Mouse (Mus musculus) kidney, adult 2 months (tissue): ENCODE results near the gene Apbb1ip. TPM values are rescaled to one million over a fixed set of nuclear protein-coding genes. Genes with fewer than 3 reads are reported as not detected.
A peak's percentile ranks its signal among the peaks of the same experiment; 100 is the strongest.
"Not testable (repeated sequence)": the region's sequence is repeated elsewhere in the genome, so short reads cannot be mapped to it uniquely, and the experiment has no call there.

Experiments
- DNase-seq: peaks from one replicate; pipeline ENCODE4 v3.0.0; 2021
- H3K27ac ChIP-seq: fragments of 200-500 bp; 2 replicates; pipeline ENCODE4 v1.5.1; 2012; ENCODE audit warnings: low read depth, low read length, control low read depth, inconsistent platforms; ENCODE audit not compliant: insufficient read depth
- H3K27me3 ChIP-seq: fragments of 200-500 bp; replicated peaks from 2 replicates; pipeline ENCODE4 v1.6.1; 2012; ENCODE audit warnings: mild to moderate bottlenecking, moderate library complexity, low read length, inconsistent platforms; ENCODE audit not compliant: control insufficient read depth, insufficient read depth
- H3K36me3 ChIP-seq: fragments of 200-500 bp; 2 replicates; pipeline ENCODE4 v1.6.1; 2012; ENCODE audit warnings: mild to moderate bottlenecking, moderate library complexity, low read length, inconsistent platforms; ENCODE audit not compliant: control insufficient read depth, insufficient read depth
- H3K4me1 ChIP-seq: fragments of 200-500 bp; 2 replicates; pipeline ENCODE4 v1.6.1; 2011; ENCODE audit warnings: low read length; ENCODE audit not compliant: control insufficient read depth, insufficient read depth
- H3K4me3 ChIP-seq: fragments of 200-500 bp; 2 replicates; pipeline ENCODE4 v1.5.1; 2011; ENCODE audit warnings: mild to moderate bottlenecking, low read depth, low read length, control low read depth; ENCODE audit not compliant: insufficient read depth
- CTCF ChIP-seq: fragments of 200-500 bp; conservative IDR thresholded peaks from 2 replicates; pipeline ENCODE4 v1.5.1; 2011; ENCODE audit warnings: low read depth, mild to moderate bottlenecking, control low read depth, low read length, moderate library complexity, mixed read lengths; ENCODE audit not compliant: insufficient read depth, insufficient read length
- POLR2A ChIP-seq: fragments of 200-500 bp; IDR thresholded peaks from one replicate; pipeline ENCODE4 v1.6.1; 2011; ENCODE audit warnings: low read depth, low read length, control low read depth
- WGBS: fragments of 180-500 bp; shearing (Covaris S2); methylation state at CpG from one replicate; pipeline ENCODE4 v1.1.7; 2018; 5-methylcytosine and 5-hydroxymethylcytosine counted together
- polyA plus RNA-seq: library from polyadenylated mRNA; depleted of rRNA; stranded (reverse); fragments of >200 nt; gene quantifications from 2 replicates; pipeline ENCODE4 v1.2.3, GENCODE M21; 2012

Apbb1ip gene
- polyA plus RNA-seq, 1 experiment: 2.0 TPM

GRCm38 (mm10) chr2:22865818-22866217 lies 91.9 kb downstream of the Apbb1ip start:
- H3K27ac ChIP-seq: no peak overlapping the region
- no peak for TF ChIP-seq CTCF
- no peak for TF ChIP-seq POLR2A
- no peak overlapping the region for H3K4me3 ChIP-seq
- 97% methylated on average over 1 of the region's 1 CpGs for WGBS
- H3K27me3 ChIP-seq: no peaks in the 10 kb centered on the region
- no peak for DNase-seq
- H3K36me3 ChIP-seq: no peaks in the 10 kb centered on the region
- no peaks in the 10 kb centered on the region for H3K4me1 ChIP-seq

GRCm38 (mm10) chr2:22866894-22867424 lies 93.1 kb downstream of the Apbb1ip start:
- Histone ChIP-seq H3K27ac (no peak overlapping the region), H3K4me1 (no peaks in the 10 kb centered on the region), H3K27me3 (no peaks in the 10 kb centered on the region), H3K4me3 (no peak overlapping the region), H3K36me3 (no peaks in the 10 kb centered on the region)
- 74% methylated on average over 7 of the region's 7 CpGs for WGBS
- no peak for TF ChIP-seq POLR2A
- TF ChIP-seq CTCF: no peak
- no peak for DNase-seq

GRCm38 (mm10) chr2:22873159-22873558 lies 99.3 kb downstream of the Apbb1ip start:
- TF ChIP-seq CTCF: no peak
- no peak for TF ChIP-seq POLR2A

GRCm38 (mm10) chr2:22874628-22875027 lies 100.7 kb downstream of the Apbb1ip start:
- no peaks in the 10 kb centered on the region for H3K27me3 ChIP-seq
- H3K36me3 ChIP-seq: no peaks in the 10 kb centered on the region
- H3K4me3 ChIP-seq: no peak overlapping the region
- H3K27ac ChIP-seq: peak overlapping the region; percentile 49
- no peak for TF ChIP-seq CTCF
- TF ChIP-seq POLR2A: no peak
- peaks cover 11% of the 10 kb centered on the region; the same call in 1 of the 2 replicates for H3K4me1 ChIP-seq
- DNase-seq: peak; percentile 91
- 38% methylated on average over 10 of the region's 10 CpGs for WGBS

More at GRCm38 (mm10) chr2:22873159-22873558, 99.3 kb downstream of the Apbb1ip start:
- DNase-seq: peak; percentile 79
- H3K4me1 ChIP-seq: peaks cover 8% of the 10 kb centered on the region; the same call in 1 of the 2 replicates
- no peaks in the 10 kb centered on the region for H3K27me3 ChIP-seq
- 69% methylated on average over 1 of the region's 1 CpGs for WGBS
- peak overlapping the region; percentile 92 for H3K27ac ChIP-seq
- H3K36me3 ChIP-seq: no peaks in the 10 kb centered on the region
- no peak overlapping the region for H3K4me3 ChIP-seq

GRCm38 (mm10) chr2:22876614-22877013 lies 102.7 kb downstream of the Apbb1ip start:
- no peaks in the 10 kb centered on the region for H3K36me3 ChIP-seq
- H3K4me3 ChIP-seq: no peak overlapping the region
- WGBS: 79% methylated on average over 3 of the region's 3 CpGs
- no peaks in the 10 kb centered on the region for H3K27me3 ChIP-seq
- no peak for DNase-seq
- peak overlapping the region; percentile 31 for H3K27ac ChIP-seq
- peaks cover 17% of the 10 kb centered on the region; the same call in 1 of the 2 replicates for H3K4me1 ChIP-seq
- TF ChIP-seq CTCF (no peak), POLR2A (no peak)

GRCm38 (mm10) chr2:22878781-22879180 lies 104.9 kb downstream of the Apbb1ip start:
- 6% methylated on average over 1 of the region's 1 CpGs for WGBS
- Histone ChIP-seq H3K36me3 (no peaks in the 10 kb centered on the region), H3K27me3 (no peaks in the 10 kb centered on the region), H3K4me3 (no peak overlapping the region), H3K4me1 (peaks cover 15% of the 10 kb centered on the region; the same call in 1 of the 2 replicates), H3K27ac (no peak overlapping the region)
- TF ChIP-seq POLR2A: no peak
- no peak for TF ChIP-seq CTCF
- DNase-seq: peak; percentile 77

GRCm38 (mm10) chr2:22880726-22881125 lies 106.8 kb downstream of the Apbb1ip start:
- 66% methylated on average over 3 of the region's 3 CpGs for WGBS
- H3K27me3 ChIP-seq, H3K4me1 ChIP-seq, H3K36me3 ChIP-seq, H3K4me3 ChIP-seq: not testable (repeated sequence)
- DNase-seq: peak; percentile 90
- peak overlapping the region; percentile 74 for H3K27ac ChIP-seq
